Mouse (Mus musculus): ENCODE results near the gene Gdf3.
"Not testable (repeated sequence)": the region's sequence is repeated elsewhere in the genome, so short reads cannot be mapped to it uniquely, and the experiment has no call there.

Gene Gdf3

GRCm38 (mm10) chr6:122605483-122605882 is 4.4 kb downstream of the Gdf3 start:
- no peak for DNase-seq (ENCODE audit: low spot score in 2 of 2)

- DNase-seq (ENCODE audit: low spot score in 2 of 2): no peak
Measured at GRCm38 (mm10) chr6:122604260-122604659, 5.6 kb downstream of the Gdf3 start.

GRCm38 (mm10) chr6:122602992-122603322 is 6.9 kb downstream of the Gdf3 start:
- DNase-seq (ENCODE audit: low spot score in 2 of 2): no peak

- peak; percentile 16 to 17 for DNase-seq (ENCODE audit: low spot score in 2 of 2)
Measured at GRCm38 (mm10) chr6:122602242-122602991, 7.5 kb downstream of the Gdf3 start, which contains the start of gene Apobec1. Apobec1 (minus strand) TSS chr6:122602444.

GRCm38 (mm10) chr6:122601615-122602014 is 8.3 kb downstream of the Gdf3 start:
- DNase-seq (ENCODE audit: low spot score in 2 of 2): no peak

GRCm38 (mm10) chr6:122601031-122601430 is 8.9 kb downstream of the Gdf3 start:
- DNase-seq (ENCODE audit: low spot score in 2 of 2): no peak

GRCm38 (mm10) chr6:122600066-122600646 is 9.7 kb downstream of the Gdf3 start:
- no peak for DNase-seq (ENCODE audit: low spot score in 2 of 2)

GRCm38 (mm10) chr6:122599054-122599737 is 10.7 kb downstream of the Gdf3 start:
- no peak for DNase-seq (ENCODE audit: low spot score in 2 of 2)

GRCm38 (mm10) chr6:122598436-122598835 is 11.5 kb downstream of the Gdf3 start:
- no peak for DNase-seq (ENCODE audit: low spot score in 2 of 2)

- no peak for DNase-seq (ENCODE audit: low spot score in 2 of 2)
Measured at GRCm38 (mm10) chr6:122598014-122598413, 11.9 kb downstream of the Gdf3 start.

GRCm38 (mm10) chr6:122596608-122597007 is 13.3 kb downstream of the Gdf3 start:
- DNase-seq (ENCODE audit: low spot score in 2 of 2): no peak

- no peak for DNase-seq (ENCODE audit: low spot score in 2 of 2)
Measured at GRCm38 (mm10) chr6:122595637-122596036, 14.2 kb downstream of the Gdf3 start.

GRCm38 (mm10) chr6:122592905-122593304 is 17.0 kb downstream of the Gdf3 start:
- no peak for DNase-seq (ENCODE audit: low spot score in 2 of 2)

- no peak for DNase-seq (ENCODE audit: low spot score in 2 of 2)
Measured at GRCm38 (mm10) chr6:122591027-122591758, 18.7 kb downstream of the Gdf3 start.

GRCm38 (mm10) chr6:122579086-122579485 is 30.8 kb downstream of the Gdf3 start:
- DNase-seq (ENCODE audit: low spot score in 2 of 2): no peak

GRCm38 (mm10) chr6:122577030-122577429 is 32.9 kb downstream of the Gdf3 start:
- no peak for DNase-seq (ENCODE audit: low spot score in 2 of 2)

- DNase-seq (ENCODE audit: low spot score in 2 of 2): not testable (repeated sequence)
Measured at GRCm38 (mm10) chr6:122575037-122575436, 34.9 kb downstream of the Gdf3 start.

- no peak for DNase-seq (ENCODE audit: low spot score in 2 of 2)
Measured at GRCm38 (mm10) chr6:122571617-122571959, 38.3 kb downstream of the Gdf3 start.

- DNase-seq (ENCODE audit: low spot score in 2 of 2): no peak
Measured at GRCm38 (mm10) chr6:122570695-122571616, 38.9 kb downstream of the Gdf3 start.

- DNase-seq (ENCODE audit: low spot score in 2 of 2): no peak
Measured at GRCm38 (mm10) chr6:122569762-122570161, 40.1 kb downstream of the Gdf3 start.

GRCm38 (mm10) chr6:122569113-122569512 is 40.8 kb downstream of the Gdf3 start:
- no peak for DNase-seq (ENCODE audit: low spot score in 2 of 2)

All from frontal cortex, postnatal 25 days (tissue).